Mouse (Mus musculus): Measurements from ENCODE around the gene Rarg. TPM values are rescaled to one million over a fixed set of nuclear protein-coding genes. Genes with fewer than 3 reads are reported as not detected.

Rarg gene
- polyA plus RNA-seq, 1 experiment from 2014 or later = 123 TPM

GRCm38 (mm10) chr15:102202971-102203834 is 54.1 kb downstream of the Rarg start, which contains the start of gene Zfp740:
Gene Zfp740, plus strand, starts transcription at chr15:102203249.
- peak; percentile 98 for ATAC-seq (ENCODE audit: insufficient number of reproducible peaks, low FRiP score, low TSS enrichment, low read depth)
- Histone ChIP-seq H3K9ac (peak within 1 kb of the TSS; percentile 95), H3K27me3 (no peaks in the 10 kb centered on the region), H3K27ac (replicated peaks) (peak within 1 kb of the TSS; percentile 100), H3K4me2 (replicated peaks) (peak within 1 kb of the TSS; percentile 64), H3K4me1 (peaks cover 40% of the 10 kb centered on the region), H3K9me3 (replicated peaks) (no peaks in the 10 kb centered on the region), H3K4me3 (replicated peaks) (peak within 1 kb of the TSS; percentile 86), H3K36me3 (peaks cover 30% of the 10 kb centered on the region)
- WGBS = under 1% methylated on average over 57 of the region's 68 CpGs

GRCm38 (mm10) chr15:102198841-102199240 is 58.5 kb downstream of the Rarg start:
- Histone ChIP-seq H3K9ac (no peak overlapping the region), H3K4me2 (replicated peaks) (no peak overlapping the region), H3K36me3 (peaks cover 10% of the 10 kb centered on the region; the same call in 1 of the 2 replicates), H3K4me3 (replicated peaks) (no peak overlapping the region), H3K9me3 (replicated peaks) (no peaks in the 10 kb centered on the region), H3K27me3 (no peaks in the 10 kb centered on the region), H3K27ac (replicated peaks) (no peak overlapping the region), H3K4me1 (peaks cover 8% of the 10 kb centered on the region)
- 51% methylated on average over 4 of the region's 4 CpGs for WGBS
- ATAC-seq (ENCODE audit: insufficient number of reproducible peaks, low FRiP score, low TSS enrichment, low read depth) = no peak

- Histone ChIP-seq H3K9me3 (replicated peaks) (no peaks in the 10 kb centered on the region), H3K36me3 (0 out of 2 replicates have a peak, but pooled peaks cover 5% of the 10 kb centered on the region), H3K4me2 (replicated peaks) (no peak overlapping the region), H3K27ac (replicated peaks) (no peak overlapping the region), H3K9ac (no peak overlapping the region), H3K4me3 (replicated peaks) (no peak overlapping the region), H3K27me3 (no peaks in the 10 kb centered on the region), H3K4me1 (0 out of 2 replicates have a peak, but pooled peaks cover 3% of the 10 kb centered on the region)
- 69% methylated on average over 4 of the region's 4 CpGs for WGBS
- ATAC-seq (ENCODE audit: insufficient number of reproducible peaks, low FRiP score, low TSS enrichment, low read depth) = no peak
Measured at GRCm38 (mm10) chr15:102195373-102195772, 61.9 kb downstream of the Rarg start.

GRCm38 (mm10) chr15:102194439-102194838 is 62.9 kb downstream of the Rarg start:
- no peak for ATAC-seq (ENCODE audit: insufficient number of reproducible peaks, low FRiP score, low TSS enrichment, low read depth)
- no peaks in the 10 kb centered on the region for H3K9me3 ChIP-seq (replicated peaks)
- H3K36me3 ChIP-seq = 0 out of 2 replicates have a peak, but pooled peaks cover 5% of the 10 kb centered on the region
- no peak overlapping the region for H3K4me3 ChIP-seq (replicated peaks)
- no peak overlapping the region for H3K9ac ChIP-seq
- 0 out of 2 replicates have a peak, but pooled peaks cover 3% of the 10 kb centered on the region for H3K4me1 ChIP-seq
- H3K4me2 ChIP-seq (replicated peaks) = no peak overlapping the region
- H3K27ac ChIP-seq (replicated peaks) = no peak overlapping the region
- H3K27me3 ChIP-seq = no peaks in the 10 kb centered on the region
- WGBS = 80% methylated on average over 4 of the region's 4 CpGs

- no peak for ATAC-seq (ENCODE audit: insufficient number of reproducible peaks, low FRiP score, low TSS enrichment, low read depth)
- 62% methylated on average over 4 of the region's 4 CpGs for WGBS
- no peak overlapping the region for H3K27ac ChIP-seq (replicated peaks)
Measured at GRCm38 (mm10) chr15:102193652-102194051, 63.7 kb downstream of the Rarg start.

GRCm38 (mm10) chr15:102192820-102193386 is 64.4 kb downstream of the Rarg start:
- no peak for ATAC-seq (ENCODE audit: insufficient number of reproducible peaks, low FRiP score, low TSS enrichment, low read depth)
- H3K27me3 ChIP-seq = no peaks in the 10 kb centered on the region
- H3K4me2 ChIP-seq (replicated peaks) = no peak overlapping the region
- H3K4me1 ChIP-seq = 0 out of 2 replicates have a peak, but pooled peaks cover 3% of the 10 kb centered on the region
- H3K27ac ChIP-seq (replicated peaks) = 0 out of 2 replicates have a peak overlapping the region, but pooled peaks have one; percentile 28
- H3K9ac ChIP-seq = no peak overlapping the region
- H3K4me3 ChIP-seq (replicated peaks) = no peak overlapping the region
- H3K9me3 ChIP-seq (replicated peaks) = no peaks in the 10 kb centered on the region
- WGBS = 46% methylated on average over 5 of the region's 5 CpGs
- peaks cover 8% of the 10 kb centered on the region; the same call in 1 of the 2 replicates for H3K36me3 ChIP-seq

More at GRCm38 (mm10) chr15:102193652-102194051, 63.7 kb downstream of the Rarg start:
- no peak overlapping the region for H3K9ac ChIP-seq
- 0 out of 2 replicates have a peak, but pooled peaks cover 3% of the 10 kb centered on the region for H3K4me1 ChIP-seq
- no peaks in the 10 kb centered on the region for H3K27me3 ChIP-seq
- H3K36me3 ChIP-seq = 0 out of 2 replicates have a peak, but pooled peaks cover 5% of the 10 kb centered on the region
- no peak overlapping the region for H3K4me2 ChIP-seq (replicated peaks)
- no peak overlapping the region for H3K4me3 ChIP-seq (replicated peaks)
- no peaks in the 10 kb centered on the region for H3K9me3 ChIP-seq (replicated peaks)

GRCm38 (mm10) chr15:102192271-102192812 is 65.0 kb downstream of the Rarg start:
- H3K27ac ChIP-seq (replicated peaks) = no peak overlapping the region

GRCm38 (mm10) chr15:102191699-102192098 is 65.6 kb downstream of the Rarg start:
- Histone ChIP-seq H3K4me2 (replicated peaks) (no peak overlapping the region), H3K27me3 (no peaks in the 10 kb centered on the region), H3K4me1 (0 out of 2 replicates have a peak, but pooled peaks cover 3% of the 10 kb centered on the region), H3K4me3 (replicated peaks) (no peak overlapping the region), H3K27ac (replicated peaks) (no peak overlapping the region), H3K9ac (no peak overlapping the region), H3K36me3 (peaks cover 18% of the 10 kb centered on the region; the same call in 1 of the 2 replicates), H3K9me3 (replicated peaks) (no peaks in the 10 kb centered on the region)
- no peak for ATAC-seq (ENCODE audit: insufficient number of reproducible peaks, low FRiP score, low TSS enrichment, low read depth)
- 77% methylated on average over 7 of the region's 7 CpGs for WGBS

More at GRCm38 (mm10) chr15:102192271-102192812, 65.0 kb downstream of the Rarg start:
- no peak overlapping the region for H3K4me2 ChIP-seq (replicated peaks)
- no peak overlapping the region for H3K4me3 ChIP-seq (replicated peaks)
- no peak for ATAC-seq (ENCODE audit: insufficient number of reproducible peaks, low FRiP score, low TSS enrichment, low read depth)
- peaks cover 12% of the 10 kb centered on the region; the same call in 1 of the 2 replicates for H3K36me3 ChIP-seq
- H3K9me3 ChIP-seq (replicated peaks) = no peaks in the 10 kb centered on the region
- no peaks in the 10 kb centered on the region for H3K27me3 ChIP-seq
- H3K9ac ChIP-seq = no peak overlapping the region
- WGBS = 63% methylated on average over 7 of the region's 7 CpGs
- H3K4me1 ChIP-seq = 0 out of 2 replicates have a peak, but pooled peaks cover 3% of the 10 kb centered on the region

- H3K4me2 ChIP-seq (replicated peaks) = no peak overlapping the region
- 54% methylated on average over 6 of the region's 6 CpGs for WGBS
- no peak for ATAC-seq (ENCODE audit: insufficient number of reproducible peaks, low FRiP score, low TSS enrichment, low read depth)
- H3K36me3 ChIP-seq = peaks cover 36% of the 10 kb centered on the region
- H3K4me1 ChIP-seq = 0 out of 2 replicates have a peak, but pooled peaks cover 3% of the 10 kb centered on the region
- no peaks in the 10 kb centered on the region for H3K9me3 ChIP-seq (replicated peaks)
- no peak overlapping the region for H3K9ac ChIP-seq
- no peak overlapping the region for H3K4me3 ChIP-seq (replicated peaks)
- no peak overlapping the region for H3K27ac ChIP-seq (replicated peaks)
- H3K27me3 ChIP-seq = no peaks in the 10 kb centered on the region
Measured at GRCm38 (mm10) chr15:102188883-102189282, 68.4 kb downstream of the Rarg start.

- no peak for ATAC-seq (ENCODE audit: insufficient number of reproducible peaks, low FRiP score, low TSS enrichment, low read depth)
- Histone ChIP-seq H3K9me3 (replicated peaks) (no peaks in the 10 kb centered on the region), H3K4me3 (replicated peaks) (no peak overlapping the region), H3K27me3 (no peaks in the 10 kb centered on the region), H3K9ac (no peak overlapping the region), H3K4me2 (replicated peaks) (no peak overlapping the region), H3K27ac (replicated peaks) (no peak overlapping the region), H3K36me3 (peaks cover 44% of the 10 kb centered on the region), H3K4me1 (0 out of 2 replicates have a peak, but pooled peaks cover 3% of the 10 kb centered on the region)
- 89% methylated on average over 10 of the region's 10 CpGs for WGBS
Measured at GRCm38 (mm10) chr15:102188096-102188495, 69.2 kb downstream of the Rarg start.

GRCm38 (mm10) chr15:102186239-102186638 is 71.1 kb downstream of the Rarg start:
- WGBS = 71% methylated on average over 11 of the region's 11 CpGs
- Histone ChIP-seq H3K4me2 (replicated peaks) (no peak overlapping the region), H3K4me1 (no peaks in the 10 kb centered on the region), H3K36me3 (peaks cover 40% of the 10 kb centered on the region), H3K4me3 (replicated peaks) (no peak overlapping the region), H3K9me3 (replicated peaks) (no peaks in the 10 kb centered on the region), H3K27me3 (no peaks in the 10 kb centered on the region), H3K9ac (no peak overlapping the region), H3K27ac (replicated peaks) (no peak overlapping the region)
- ATAC-seq (ENCODE audit: insufficient number of reproducible peaks, low FRiP score, low TSS enrichment, low read depth) = no peak

Data from embryonic facial prominence, embryonic 15.5 days (tissue).